Mouse (Mus musculus) liver, embryonic 14.5 days (tissue): ENCODE measurements around the gene Gpam.

Experiments
- CTCF ChIP-seq: IDR thresholded peaks from 2 replicates; pipeline ENCODE4 v1.5.1; 2016; ENCODE audit warnings: antibody characterized with exemption, low read depth, control low read depth
- EP300 ChIP-seq: IDR thresholded peaks from 2 replicates; pipeline ENCODE4 v1.6.1; 2016; ENCODE audit warnings: antibody characterized with exemption, low read depth

- TF ChIP-seq EP300 (no peak), CTCF (no peak)
Observed at GRCm38 (mm10) chr19:55105969-55106368, 21.1 kb downstream of the Gpam start.
